Mouse (Mus musculus): Measurements from ENCODE around the gene Olfr183. TPM values are rescaled to one million over a fixed set of nuclear protein-coding genes. Genes with fewer than 3 reads are reported as not detected.

Olfr183 gene
- total RNA-seq (2014; rRNA removed) (not detected in 2 replicates), polyA plus RNA-seq (2015; fragmentation: Nextera tagmentation; extraction: Ambion mirVana) (not detected in 2 replicates)

DNA sequence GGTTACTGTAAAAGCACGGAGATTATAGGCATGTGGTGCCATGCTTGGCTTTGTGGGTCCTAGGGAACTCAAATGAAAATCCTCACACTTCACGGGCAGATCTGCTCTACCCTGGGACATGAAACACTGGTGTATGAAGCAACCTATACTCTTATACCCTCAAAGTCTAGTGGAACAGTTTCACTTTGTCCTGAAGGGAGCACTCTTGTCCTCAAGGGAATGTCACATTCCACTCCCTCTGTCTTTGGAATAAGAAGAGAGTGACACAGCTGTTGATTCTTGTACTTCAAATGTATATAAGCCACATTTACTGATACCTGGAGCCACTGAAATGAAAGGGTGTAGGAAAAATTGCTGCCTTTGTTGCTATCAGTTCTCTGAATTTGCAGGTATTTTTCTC lies at the start of gene Olfr183:
Olfr183 (plus strand) TSS at position 301 of the 400 bp plus-strand sequence.
- no peak for TF ChIP-seq CTCF (IDR thresholded peaks at IDR 0.05; ENCODE audit: low read depth)
- ATAC-seq (no peak), DNase-seq (ENCODE audit: low spot score) (no peak)
- Histone ChIP-seq H3K27me3 (ENCODE audit: insufficient read depth, low read length) (no peaks in the 10 kb centered on the region), H3K27ac (no peak within 1 kb of the TSS), H3K4me2 (ENCODE audit: low read depth, low read length) (no peak within 1 kb of the TSS), H3K36me3 (ENCODE audit: insufficient read depth, low read length) (no peaks in the 10 kb centered on the region), H3K4me1 (ENCODE audit: insufficient read depth, low read length) (no peaks in the 10 kb centered on the region), H3K9ac (replicated peaks; ENCODE audit: low read length) (no peak within 1 kb of the TSS), H3K4me3 (ENCODE audit: low read length) (no peak within 1 kb of the TSS), H3K9me3 (ENCODE audit: low read length) (no peaks in the 10 kb centered on the region)
- WGBS = 77% methylated on average over 2 of the region's 2 CpGs

DNA sequence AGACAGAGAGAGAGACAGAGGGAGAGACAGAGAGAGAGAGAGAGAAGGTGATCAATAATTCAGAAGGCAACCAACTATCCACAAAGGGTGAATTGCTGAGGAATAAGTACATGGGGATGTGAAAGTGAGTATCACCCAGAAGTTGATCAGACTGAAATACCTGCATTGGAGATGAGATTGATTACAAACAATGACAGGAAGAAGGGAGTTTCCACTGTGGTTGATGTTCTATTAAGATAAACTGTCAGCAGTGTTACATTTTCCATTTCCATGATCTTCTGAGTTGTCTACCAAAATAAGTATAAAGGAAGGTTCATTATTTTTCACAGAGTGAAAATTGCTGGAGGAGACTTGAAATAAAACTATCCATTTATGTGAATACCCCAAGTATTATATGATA lies 12.0 kb downstream of the Olfr183 start:
- Histone ChIP-seq H3K9me3 (ENCODE audit: low read length) (no peaks in the 10 kb centered on the region), H3K4me2 (ENCODE audit: low read depth, low read length) (no peak overlapping the region), H3K36me3 (ENCODE audit: insufficient read depth, low read length) (no peaks in the 10 kb centered on the region), H3K4me1 (ENCODE audit: insufficient read depth, low read length) (no peaks in the 10 kb centered on the region), H3K27ac (no peak overlapping the region), H3K4me3 (ENCODE audit: low read length) (no peak overlapping the region), H3K9ac (replicated peaks; ENCODE audit: low read length) (no peak overlapping the region), H3K27me3 (ENCODE audit: insufficient read depth, low read length) (no peaks in the 10 kb centered on the region)
- DNase-seq (ENCODE audit: low spot score) = no peak
- no peak for TF ChIP-seq CTCF (IDR thresholded peaks at IDR 0.05; ENCODE audit: low read depth)
- ATAC-seq = no peak

DNA sequence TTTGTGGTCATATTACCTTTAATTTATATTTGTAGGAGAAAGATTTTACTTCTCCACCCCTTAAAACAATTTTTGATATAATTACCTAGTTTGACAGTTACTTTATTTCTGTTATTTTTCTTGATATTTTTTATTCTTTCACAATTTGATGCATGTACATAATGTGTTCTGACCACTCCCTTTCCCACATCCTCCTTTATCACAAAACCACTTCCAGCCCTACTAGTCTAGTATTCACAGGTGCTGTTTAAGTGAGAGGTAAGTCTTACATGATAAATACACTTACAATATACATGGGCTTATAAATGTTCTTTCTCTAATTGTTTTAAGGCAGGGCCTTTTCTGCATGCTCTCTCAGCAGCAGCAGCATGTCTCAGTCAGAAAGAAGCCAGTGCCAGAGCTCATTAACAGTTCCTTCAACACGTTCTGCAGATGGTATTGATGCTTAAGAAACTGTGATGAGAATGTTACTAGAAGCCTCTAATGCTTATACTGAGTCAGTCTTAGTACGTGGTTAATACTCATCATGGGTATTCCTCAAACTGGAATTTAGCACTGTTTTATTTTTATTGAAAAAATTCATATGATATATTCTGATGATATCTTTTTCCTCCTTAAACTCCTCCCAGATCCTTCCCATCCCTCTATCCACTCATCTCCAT lies 18.3 kb downstream of the Olfr183 start:
- no peak overlapping the region for H3K4me3 ChIP-seq (ENCODE audit: low read length)
- H3K9ac ChIP-seq (replicated peaks; ENCODE audit: low read length) = no peak overlapping the region
- no peak overlapping the region for H3K27ac ChIP-seq
- H3K27me3 ChIP-seq (ENCODE audit: insufficient read depth, low read length) = no peaks in the 10 kb centered on the region
- DNase-seq (ENCODE audit: low spot score) (no peak), ATAC-seq (no peak)
- no peaks in the 10 kb centered on the region for H3K4me1 ChIP-seq (ENCODE audit: insufficient read depth, low read length)
- no peaks in the 10 kb centered on the region for H3K36me3 ChIP-seq (ENCODE audit: insufficient read depth, low read length)
- no peak for TF ChIP-seq CTCF (IDR thresholded peaks at IDR 0.05; ENCODE audit: low read depth)
- no peak overlapping the region for H3K4me2 ChIP-seq (ENCODE audit: low read depth, low read length)
- no peaks in the 10 kb centered on the region for H3K9me3 ChIP-seq (ENCODE audit: low read length)
- WGBS = 61% methylated on average over 2 of the region's 2 CpGs

DNA sequence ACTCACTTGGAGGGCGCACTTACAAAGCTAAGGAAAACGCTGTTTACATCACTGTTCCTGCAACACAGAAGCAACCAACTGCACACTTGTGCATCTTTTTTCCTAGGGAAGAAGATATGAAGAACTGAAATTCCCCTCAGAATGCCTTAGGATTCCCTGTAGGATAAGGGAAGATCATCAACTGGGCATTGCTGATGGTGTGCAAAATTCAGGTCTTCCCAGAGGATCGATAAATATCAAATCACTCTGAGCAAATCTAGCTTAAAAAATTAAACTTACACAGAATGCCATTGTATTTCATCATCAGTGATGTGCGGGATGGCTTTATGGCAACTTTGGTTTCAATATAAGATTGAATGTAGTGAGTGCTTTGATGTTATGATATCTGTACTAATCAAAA lies 35.0 kb downstream of the Olfr183 start, which contains the start of gene Olfr186:
Olfr186 (minus strand) TSS at position 101 of the 400 bp plus-strand sequence.
- H3K4me1 ChIP-seq (ENCODE audit: insufficient read depth, low read length) = no peaks in the 10 kb centered on the region
- H3K9me3 ChIP-seq (ENCODE audit: low read length) = no peaks in the 10 kb centered on the region
- ATAC-seq (no peak), DNase-seq (ENCODE audit: low spot score) (no peak)
- H3K27me3 ChIP-seq (ENCODE audit: insufficient read depth, low read length) = no peaks in the 10 kb centered on the region
- H3K4me2 ChIP-seq (ENCODE audit: low read depth, low read length) = no peak within 1 kb of the TSS
- no peak within 1 kb of the TSS for H3K27ac ChIP-seq
- H3K4me3 ChIP-seq (ENCODE audit: low read length) = no peak within 1 kb of the TSS
- no peak within 1 kb of the TSS for H3K9ac ChIP-seq (replicated peaks; ENCODE audit: low read length)
- WGBS = 94% methylated on average over 4 of the region's 4 CpGs
- no peak for TF ChIP-seq CTCF (IDR thresholded peaks at IDR 0.05; ENCODE audit: low read depth)
- H3K36me3 ChIP-seq (ENCODE audit: insufficient read depth, low read length) = no peaks in the 10 kb centered on the region

DNA sequence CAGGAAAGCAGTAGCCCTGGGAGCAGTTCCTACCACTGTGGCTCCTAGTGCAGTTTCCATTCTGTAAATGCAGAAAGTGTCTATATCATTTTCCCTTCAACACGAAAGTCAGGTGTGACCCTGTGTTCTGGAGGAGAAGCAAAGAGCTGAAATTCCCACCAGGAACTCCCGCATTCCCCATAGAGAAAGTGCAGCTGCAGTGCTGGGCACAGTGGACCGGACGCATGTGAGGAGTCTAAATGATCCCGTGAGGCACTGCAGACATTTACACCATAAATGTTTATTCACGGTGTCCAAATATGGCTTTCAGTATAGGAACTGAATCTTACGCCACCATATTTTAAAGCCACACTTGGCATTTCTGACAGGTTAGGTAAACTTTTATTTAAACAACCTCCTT lies 44.6 kb downstream of the Olfr183 start, which contains the start of gene Olfr187:
Olfr187 (minus strand) TSS at position 58 of the 400 bp plus-strand sequence.
- no peak within 1 kb of the TSS for H3K4me2 ChIP-seq (ENCODE audit: low read depth, low read length)
- WGBS = 89% methylated on average over 7 of the region's 7 CpGs
- no peak for TF ChIP-seq CTCF (IDR thresholded peaks at IDR 0.05; ENCODE audit: low read depth)
- no peak for ATAC-seq
- no peak within 1 kb of the TSS for H3K4me3 ChIP-seq (ENCODE audit: low read length)
- no peaks in the 10 kb centered on the region for H3K9me3 ChIP-seq (ENCODE audit: low read length)
- no peak within 1 kb of the TSS for H3K9ac ChIP-seq (replicated peaks; ENCODE audit: low read length)
- no peaks in the 10 kb centered on the region for H3K27me3 ChIP-seq (ENCODE audit: insufficient read depth, low read length)
- H3K4me1 ChIP-seq (ENCODE audit: insufficient read depth, low read length) = no peaks in the 10 kb centered on the region
- DNase-seq (ENCODE audit: low spot score) = no peak
- H3K36me3 ChIP-seq (ENCODE audit: insufficient read depth, low read length) = no peaks in the 10 kb centered on the region
- H3K27ac ChIP-seq = no peak within 1 kb of the TSS

DNA sequence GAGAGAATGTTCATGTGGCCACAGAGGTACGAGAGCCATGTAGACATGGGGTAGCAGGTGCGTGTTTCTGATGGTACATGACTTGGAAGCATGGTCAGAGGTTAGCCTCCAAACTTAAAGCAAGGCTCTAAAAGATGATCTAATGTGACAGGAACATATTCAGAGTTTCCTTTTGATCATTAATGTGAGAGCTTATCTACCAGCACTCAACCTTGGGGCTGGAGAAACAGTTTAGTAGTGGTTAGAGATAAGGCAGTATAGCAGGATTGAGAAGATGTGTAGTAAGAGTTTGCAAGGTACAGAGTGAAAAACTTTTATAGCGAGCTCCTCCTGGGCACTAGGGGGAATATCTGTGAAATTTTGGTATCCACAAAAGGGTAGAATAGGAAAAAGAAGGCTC lies 50.7 kb downstream of the Olfr183 start:
- no peaks in the 10 kb centered on the region for H3K27me3 ChIP-seq (ENCODE audit: insufficient read depth, low read length)
- no peak for TF ChIP-seq CTCF (IDR thresholded peaks at IDR 0.05; ENCODE audit: low read depth)
- 87% methylated on average over 3 of the region's 3 CpGs for WGBS

DNA sequence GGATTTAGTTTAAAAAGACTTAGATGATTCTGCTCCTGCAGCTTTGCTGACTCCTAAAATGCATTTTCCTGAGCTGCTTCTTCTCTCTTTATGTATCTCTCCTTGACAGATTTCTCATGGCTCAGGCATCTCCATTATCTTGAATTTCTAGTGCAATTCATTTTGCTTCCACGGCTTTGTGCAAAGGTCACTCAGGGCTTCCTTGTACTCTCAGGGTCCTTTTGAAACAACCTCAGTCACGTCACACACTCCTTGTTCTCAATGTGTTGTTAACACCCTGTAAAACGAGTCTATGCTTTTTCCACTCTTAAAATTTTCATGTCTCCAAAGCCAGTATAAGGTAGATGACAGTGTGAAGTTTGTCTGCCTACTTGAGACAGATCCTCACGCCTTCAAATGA lies 52.4 kb downstream of the Olfr183 start:
- WGBS = 56% methylated on average over 4 of the region's 4 CpGs
- DNase-seq (ENCODE audit: low spot score) (no peak), ATAC-seq (no peak)
- Histone ChIP-seq H3K4me1 (ENCODE audit: insufficient read depth, low read length) (no peaks in the 10 kb centered on the region), H3K9ac (replicated peaks; ENCODE audit: low read length) (no peak overlapping the region), H3K36me3 (ENCODE audit: insufficient read depth, low read length) (no peaks in the 10 kb centered on the region), H3K27ac (no peak overlapping the region), H3K9me3 (ENCODE audit: low read length) (no peaks in the 10 kb centered on the region), H3K4me3 (ENCODE audit: low read length) (no peak overlapping the region), H3K4me2 (ENCODE audit: low read depth, low read length) (no peak overlapping the region), H3K27me3 (ENCODE audit: insufficient read depth, low read length) (no peaks in the 10 kb centered on the region)
- TF ChIP-seq CTCF (IDR thresholded peaks at IDR 0.05; ENCODE audit: low read depth) = no peak

More for the DNA sequence above, 50.7 kb downstream of the Olfr183 start:
- DNase-seq (ENCODE audit: low spot score) = no peak
- Histone ChIP-seq H3K4me2 (ENCODE audit: low read depth, low read length) (no peak overlapping the region), H3K9me3 (ENCODE audit: low read length) (no peaks in the 10 kb centered on the region), H3K9ac (replicated peaks; ENCODE audit: low read length) (no peak overlapping the region), H3K4me1 (ENCODE audit: insufficient read depth, low read length) (no peaks in the 10 kb centered on the region), H3K4me3 (ENCODE audit: low read length) (no peak overlapping the region), H3K27ac (no peak overlapping the region), H3K36me3 (ENCODE audit: insufficient read depth, low read length) (no peaks in the 10 kb centered on the region)
- ATAC-seq = no peak

All from hindbrain, postnatal 0 days (tissue).